Mouse (Mus musculus) common myeloid progenitor, adult 5-6 weeks (primary cell): ENCODE measurements around the gene Tmem35b. TPM values are rescaled to one million over a fixed set of nuclear protein-coding genes. Genes with fewer than 3 reads are reported as not detected.

Source experiments
- ATAC-seq: replicated peaks from 2 replicates; pipeline ENCODE4 v1.8.0; 2016; ENCODE audit warnings: low read depth, mild to moderate bottlenecking, moderate TSS enrichment, inconsistent platforms; ENCODE audit not compliant: poor library complexity, severe bottlenecking
- total RNA-seq: library from RNA; stranded (forward); fragments of 200-1000, 187-1606 nt; gene quantifications from 2 replicates; pipeline ENCODE4 v1.2.3, GENCODE M21; 2017

The Tmem35b gene
- total RNA-seq, 1 experiment from 2014 or later = 4.4 TPM

GRCm38 (mm10) chr4:127167731-127168130 lies 44.2 kb downstream of the Tmem35b start:
- ATAC-seq = no peak

- ATAC-seq = peak; percentile 56; the same call in 1 of the 2 replicates
Observed at GRCm38 (mm10) chr4:127168211-127168913, 44.9 kb downstream of the Tmem35b start.

DNA sequence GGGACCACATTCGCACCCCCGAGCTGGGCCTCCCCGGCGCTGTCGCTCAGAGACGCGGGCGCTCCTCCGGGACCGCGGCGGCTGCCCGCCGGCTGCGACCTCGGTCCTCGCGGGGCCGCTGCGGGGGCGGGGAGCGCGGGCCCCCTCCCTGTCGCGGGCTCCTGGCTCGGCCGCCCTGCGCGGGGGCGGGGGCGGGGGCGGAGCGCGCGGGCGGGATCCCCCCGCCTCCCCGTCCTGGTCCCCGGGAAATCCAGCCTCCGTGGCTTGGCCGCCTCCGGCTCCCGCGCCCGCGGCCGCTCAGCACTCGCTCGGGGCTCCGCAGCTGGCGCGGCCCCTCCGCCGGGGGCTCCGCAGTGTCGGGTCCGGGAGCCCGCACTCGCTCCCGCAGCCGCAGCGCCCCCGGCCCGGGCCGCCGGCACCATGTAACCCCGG lies 45.4 kb downstream of the Tmem35b start, which contains the start of gene Dlgap3:
TSS of gene Dlgap3 (plus strand) at position 291 of the 432 bp plus-strand sequence.
- ATAC-seq = no peak

DNA sequence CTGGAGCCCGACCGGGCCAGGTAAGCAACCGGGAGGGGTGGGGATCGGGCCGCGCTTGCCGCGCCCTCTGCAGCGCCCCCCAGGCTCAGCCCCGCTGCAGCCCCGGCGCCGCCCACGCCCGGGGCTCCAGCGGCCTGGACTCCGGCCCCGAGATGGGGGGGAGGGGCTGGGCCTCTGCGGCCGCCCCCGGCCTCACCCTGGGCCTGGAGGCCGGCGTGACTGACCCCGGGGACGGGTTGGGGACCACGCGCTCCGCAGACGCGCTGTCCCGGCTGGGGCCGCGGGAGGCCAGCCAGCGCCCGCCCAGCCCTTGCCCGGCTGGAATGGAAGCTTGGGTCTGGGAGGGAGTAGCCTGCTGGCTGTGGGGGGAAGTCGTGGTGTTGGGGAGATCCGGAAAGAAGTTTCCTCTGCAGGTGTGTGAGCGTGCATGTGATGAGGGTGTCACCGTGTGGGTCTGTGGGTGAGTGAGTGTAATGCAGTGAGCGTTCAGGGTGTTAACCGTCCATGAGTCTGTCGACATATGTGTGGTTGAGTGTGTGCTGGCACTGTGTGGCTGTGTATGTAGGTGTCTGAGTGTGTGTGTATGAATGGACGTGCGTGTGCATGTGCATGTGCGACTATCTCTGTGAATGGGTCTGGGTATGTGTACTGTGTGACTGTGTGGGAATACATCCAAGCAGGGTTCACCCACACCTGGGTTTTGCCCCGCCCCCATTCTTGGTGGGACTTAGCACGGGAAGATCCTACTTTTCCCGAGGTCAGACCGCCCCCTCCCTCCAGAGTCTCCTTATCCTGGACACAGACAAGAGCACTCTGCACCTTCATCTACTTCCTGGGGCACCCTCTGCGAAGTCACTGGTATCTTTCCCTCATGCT lies 46.1 kb downstream of the Tmem35b start:
- peak; percentile 20; the same call in 1 of the 2 replicates for ATAC-seq

- ATAC-seq = no peak
Observed at GRCm38 (mm10) chr4:127170866-127171265, 47.4 kb downstream of the Tmem35b start.

DNA sequence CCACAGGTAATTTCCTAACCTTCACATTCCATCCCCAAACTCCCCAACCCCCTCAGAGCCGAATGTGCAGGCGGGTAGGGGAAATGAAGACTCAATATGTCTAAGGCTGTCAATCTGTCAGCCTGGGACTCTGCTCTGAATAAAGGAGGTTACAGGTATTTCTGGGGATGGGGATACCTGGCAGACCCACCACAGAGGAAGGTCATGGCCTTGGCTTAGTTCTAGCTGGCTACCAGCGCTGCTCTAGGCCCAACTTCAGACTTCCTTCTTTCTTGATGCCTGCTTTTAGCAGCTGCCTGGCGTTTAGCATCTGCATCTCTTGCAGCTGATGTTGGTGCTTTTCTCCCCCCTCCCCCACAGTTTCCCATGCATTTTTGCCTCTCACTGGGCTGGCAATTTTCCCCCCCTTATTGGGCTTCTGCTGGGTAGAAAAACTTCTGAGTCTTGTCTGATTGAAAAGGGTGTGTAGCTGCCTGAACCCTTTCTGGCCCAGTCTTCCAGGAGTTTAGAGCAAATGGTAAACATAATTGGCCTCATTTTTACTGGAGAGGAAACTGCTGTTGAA lies 47.9 kb downstream of the Tmem35b start:
- ATAC-seq = no peak

DNA sequence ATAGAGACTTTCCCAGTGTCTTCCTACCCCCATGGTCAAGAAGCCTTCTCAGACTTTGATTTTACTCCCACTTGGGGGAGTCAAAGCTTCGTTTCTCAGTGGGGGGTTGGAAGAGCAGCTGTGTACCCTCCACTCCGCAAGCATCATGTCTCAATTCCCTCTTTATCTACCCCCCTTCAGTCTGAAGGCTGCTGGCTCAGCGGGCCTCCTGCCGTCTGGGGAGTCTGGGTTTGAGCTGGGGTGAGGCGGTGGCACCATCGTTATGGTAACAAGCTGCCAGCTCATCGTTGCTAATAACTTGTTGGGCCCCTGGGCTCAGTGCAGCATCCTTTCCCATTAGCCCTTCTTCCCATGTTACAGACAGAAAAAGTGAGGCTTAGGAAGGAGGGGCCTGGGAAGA lies 48.6 kb downstream of the Tmem35b start:
- ATAC-seq = no peak

- no peak for ATAC-seq
Observed at GRCm38 (mm10) chr4:127172614-127173013, 49.1 kb downstream of the Tmem35b start.

GRCm38 (mm10) chr4:127173461-127173860 lies 50.0 kb downstream of the Tmem35b start:
- ATAC-seq = peak; percentile 93

DNA sequence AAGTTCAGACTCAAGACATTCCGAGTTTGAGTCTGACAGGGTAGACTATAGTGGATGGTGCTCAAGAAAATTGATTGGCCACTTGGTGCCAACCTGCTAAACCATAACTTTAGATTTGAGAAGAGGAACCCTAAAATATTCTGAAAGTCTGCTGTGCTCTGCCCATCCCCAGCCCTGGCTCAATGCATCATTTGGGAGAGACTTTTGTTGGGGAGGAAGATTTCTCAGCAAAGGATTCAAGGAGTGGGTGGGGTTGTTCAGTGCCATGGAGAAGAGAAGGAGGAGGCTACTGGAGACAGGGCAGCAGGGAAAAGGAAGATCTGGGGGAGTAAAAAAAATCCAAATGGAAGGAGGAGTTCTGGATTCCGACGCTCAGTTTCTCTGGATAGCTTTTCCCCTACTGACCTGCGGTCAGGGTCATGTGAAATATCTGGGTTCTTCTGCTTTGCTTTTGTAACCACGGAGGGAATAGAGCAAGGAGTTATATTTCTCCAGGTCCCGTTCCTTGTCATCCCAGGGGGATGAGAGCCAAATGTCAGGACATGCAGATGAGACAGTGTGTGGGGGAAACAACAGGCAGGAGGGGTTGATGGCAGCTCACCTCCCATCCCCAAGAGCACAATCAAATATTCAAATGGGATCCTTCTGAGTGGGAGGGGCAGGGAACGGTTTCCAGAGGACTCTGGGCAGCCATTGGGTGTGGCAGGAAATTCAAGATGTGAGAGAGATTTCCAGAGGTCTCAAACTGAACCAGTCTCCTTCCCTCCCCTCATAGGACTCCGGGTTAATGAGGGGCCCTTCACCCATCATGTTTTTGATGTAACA lies 50.8 kb downstream of the Tmem35b start:
- ATAC-seq = no peak

- no peak for ATAC-seq
Observed at GRCm38 (mm10) chr4:127174900-127175278, 51.4 kb downstream of the Tmem35b start.

- ATAC-seq = no peak
Observed at GRCm38 (mm10) chr4:127177961-127178360, 54.5 kb downstream of the Tmem35b start.

DNA sequence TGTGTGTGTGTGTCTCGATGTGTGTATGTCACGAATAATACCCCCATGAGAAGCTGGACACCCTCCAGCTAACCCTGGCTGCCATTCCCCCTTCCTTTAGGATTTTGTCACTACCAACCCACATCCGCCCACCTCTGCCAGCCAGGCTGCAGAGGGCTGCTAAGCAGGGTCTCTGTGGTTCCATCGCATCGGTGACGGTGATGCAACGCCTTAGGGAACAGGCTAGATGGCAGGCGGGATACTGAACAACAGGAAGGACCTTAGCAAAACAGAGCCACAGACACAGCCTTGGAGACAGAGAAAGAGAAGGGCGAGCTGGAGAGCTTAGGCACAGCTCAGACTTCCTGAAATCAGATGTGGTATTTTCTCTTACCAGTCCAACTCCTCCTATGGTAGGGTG lies 55.2 kb downstream of the Tmem35b start:
- ATAC-seq = no peak

Other genes starting within 250 kb of the Tmem35b start
- 40.8 and 57.0 TPM in 2 replicates for gene Zmym4, start 155.6 kb upstream of the Tmem35b start, total RNA-seq
- 1,035 and 1,115 TPM in 2 replicates for gene Sfpq, start 102.4 kb upstream of the Tmem35b start, total RNA-seq
- gene Zmym1, start 62.5 kb upstream of the Tmem35b start, total RNA-seq = 19.1 and 23.1 TPM in 2 replicates
- 20.4 and 25.7 TPM in 2 replicates for gene Zmym6, start 46.3 kb upstream of the Tmem35b start, total RNA-seq
- not detected in 2 replicates for gene Dlgap3, start 45.5 kb downstream of the Tmem35b start, total RNA-seq
- 26.5 and 39.1 TPM in 2 replicates for gene Smim12, start 120.1 kb downstream of the Tmem35b start, total RNA-seq
- gene Gja4, start 190.3 kb downstream of the Tmem35b start, total RNA-seq = not detected in 2 replicates
- 0.63 and 1.4 TPM in 2 replicates for gene Gjb3, start 207.2 kb downstream of the Tmem35b start, total RNA-seq
- not detected in 2 replicates for gene Gjb4, start 230.4 kb downstream of the Tmem35b start, total RNA-seq
- not detected in 2 replicates for gene Gjb5, start 234.5 kb downstream of the Tmem35b start, total RNA-seq